Mouse (Mus musculus): ENCODE results near the gene Olfr685. TPM values are rescaled to one million over a fixed set of nuclear protein-coding genes. Genes with fewer than 3 reads are reported as not detected.

The Olfr685 gene
- polyA plus RNA-seq, 1 experiment from 2014 or later = not detected

Other genes with a start within 250 kb of the Olfr685 start
- not detected in 2 replicates for gene Olfr670, start 223.4 kb downstream of the Olfr685 start, polyA plus RNA-seq (2015; fragmentation: Nextera tagmentation; extraction: Ambion mirVana)
- not detected in 2 replicates for gene Olfr671, start 206.9 kb downstream of the Olfr685 start, polyA plus RNA-seq (2015; fragmentation: Nextera tagmentation; extraction: Ambion mirVana)
- not detected in 2 replicates for gene Olfr672, start 184.0 kb downstream of the Olfr685 start, polyA plus RNA-seq (2015; fragmentation: Nextera tagmentation; extraction: Ambion mirVana)
- not detected in 2 replicates for gene Olfr675, start 157.6 kb downstream of the Olfr685 start, polyA plus RNA-seq (2015; fragmentation: Nextera tagmentation; extraction: Ambion mirVana)
- gene Olfr676, start 153.3 kb downstream of the Olfr685 start, polyA plus RNA-seq (2015; fragmentation: Nextera tagmentation; extraction: Ambion mirVana) = not detected in 2 replicates
- not detected in 2 replicates for gene Olfr677, start 134.6 kb downstream of the Olfr685 start, polyA plus RNA-seq (2015; fragmentation: Nextera tagmentation; extraction: Ambion mirVana)
- not detected in 2 replicates for gene Olfr678, start 121.5 kb downstream of the Olfr685 start, polyA plus RNA-seq (2015; fragmentation: Nextera tagmentation; extraction: Ambion mirVana)
- gene Olfr679, start 104.8 kb downstream of the Olfr685 start, polyA plus RNA-seq (2015; fragmentation: Nextera tagmentation; extraction: Ambion mirVana) = not detected in 2 replicates
- gene Olfr680-ps1, start 93.2 kb downstream of the Olfr685 start, polyA plus RNA-seq (2015; fragmentation: Nextera tagmentation; extraction: Ambion mirVana) = not detected in 2 replicates
- not detected in 2 replicates for gene Olfr681, start 69.2 kb downstream of the Olfr685 start, polyA plus RNA-seq (2015; fragmentation: Nextera tagmentation; extraction: Ambion mirVana)
- gene Olfr683, start 39.0 kb downstream of the Olfr685 start, polyA plus RNA-seq (2015; fragmentation: Nextera tagmentation; extraction: Ambion mirVana) = not detected in 2 replicates
- gene Olfr684, start 22.4 kb downstream of the Olfr685 start, polyA plus RNA-seq (2015; fragmentation: Nextera tagmentation; extraction: Ambion mirVana) = not detected in 2 replicates
- gene Olfr686, start 21.5 kb upstream of the Olfr685 start, polyA plus RNA-seq (2015; fragmentation: Nextera tagmentation; extraction: Ambion mirVana) = not detected in 2 replicates
- not detected in 2 replicates for gene Olfr688, start 102.1 kb upstream of the Olfr685 start, polyA plus RNA-seq (2015; fragmentation: Nextera tagmentation; extraction: Ambion mirVana)
- gene Olfr689, start 125.2 kb upstream of the Olfr685 start, polyA plus RNA-seq (2015; fragmentation: Nextera tagmentation; extraction: Ambion mirVana) = not detected in 2 replicates
- gene Olfr690, start 148.1 kb upstream of the Olfr685 start, polyA plus RNA-seq (2015; fragmentation: Nextera tagmentation; extraction: Ambion mirVana) = not detected in 2 replicates
- not detected in 2 replicates for gene Olfr691, start 156.3 kb upstream of the Olfr685 start, polyA plus RNA-seq (2015; fragmentation: Nextera tagmentation; extraction: Ambion mirVana)
- not detected in 2 replicates for gene Olfr692, start 182.2 kb upstream of the Olfr685 start, polyA plus RNA-seq (2015; fragmentation: Nextera tagmentation; extraction: Ambion mirVana)
- not detected in 2 replicates for gene Gm5901, start 189.0 kb upstream of the Olfr685 start, polyA plus RNA-seq (2015; fragmentation: Nextera tagmentation; extraction: Ambion mirVana)
- gene Fam160a2, start 214.0 kb upstream of the Olfr685 start, polyA plus RNA-seq (2015; fragmentation: Nextera tagmentation; extraction: Ambion mirVana) = 39.1 and 47.4 TPM in 2 replicates
- 0.08 TPM in 1 of 2 replicates, not detected in the other for gene Cnga4, start 218.6 kb upstream of the Olfr685 start, polyA plus RNA-seq (2015; fragmentation: Nextera tagmentation; extraction: Ambion mirVana)
- 0.58 and 0.62 TPM in 2 replicates for gene Cckbr, start 239.7 kb upstream of the Olfr685 start, polyA plus RNA-seq (2015; fragmentation: Nextera tagmentation; extraction: Ambion mirVana)

All from kidney, embryonic 15.5 days (tissue).